ENCODE assay signal across 8 mouse cellular contexts in genomic region chr7:30599933-30600353, GRCm38 (mm10). TPM values are rescaled to one million over a fixed set of nuclear protein-coding genes. Genes with fewer than 3 reads are reported as not detected.
DNase-seq lines count a peak whose midpoint lies in the region; ATAC-seq and TF ChIP-seq lines count a peak whose summit lies in the region.

No protein-coding gene starts in this region.

- peak overlapping the region; percentile 49 for H3K4me2 ChIP-seq in heart, embryonic 13.5 days
- no peak overlapping the region for H3K4me2 ChIP-seq in kidney, postnatal 0 days (ENCODE audit: low read length)

- no peaks in the 10 kb centered on the region for H3K36me3 ChIP-seq in forebrain, embryonic 10.5 days (replicated peaks)
- H3K36me3 ChIP-seq in heart, embryonic 13.5 days: no peaks in the 10 kb centered on the region
- no peaks in the 10 kb centered on the region for H3K36me3 ChIP-seq in kidney, postnatal 0 days (ENCODE audit: insufficient read depth, low read length)

- TF ChIP-seq CTCF in kidney, postnatal 0 days (IDR thresholded peaks at IDR 0.05; ENCODE audit: low read depth): no peak

- 0 out of 2 replicates have a peak overlapping the region, but pooled peaks have one; percentile 40 for H3K27ac ChIP-seq in forebrain, embryonic 10.5 days
- no peak overlapping the region for H3K27ac ChIP-seq in heart, embryonic 13.5 days (replicated peaks)
- H3K27ac ChIP-seq in kidney, postnatal 0 days: peak overlapping the region; percentile 75

- 0 out of 2 replicates have a peak overlapping the region, but pooled peaks have one; percentile 21 for H3K9ac ChIP-seq in heart, embryonic 13.5 days
- H3K9ac ChIP-seq in kidney, postnatal 0 days (ENCODE audit: low read depth, low read length): no peak overlapping the region

- H3K4me1 ChIP-seq in forebrain, embryonic 10.5 days: peaks cover 14% of the 10 kb centered on the region
- peaks cover 15% of the 10 kb centered on the region for H3K4me1 ChIP-seq in heart, embryonic 13.5 days
- H3K4me1 ChIP-seq in kidney, postnatal 0 days (replicated peaks; ENCODE audit: insufficient read depth, low read length): 0 out of 2 replicates have a peak, but pooled peaks cover 5% of the 10 kb centered on the region

- peak; percentile 85 for ATAC-seq in heart, embryonic 13.5 days (ENCODE audit: extremely low read depth, insufficient number of reproducible peaks, low FRiP score, low TSS enrichment)
- peak; percentile 95 for ATAC-seq in kidney, postnatal 0 days (replicated peaks; ENCODE audit: low FRiP score, low read depth)

- H3K9me3 ChIP-seq in forebrain, embryonic 10.5 days: no peaks in the 10 kb centered on the region
- H3K9me3 ChIP-seq in heart, embryonic 13.5 days: no peaks in the 10 kb centered on the region
- H3K9me3 ChIP-seq in kidney, postnatal 0 days (replicated peaks; ENCODE audit: low read length): no peaks in the 10 kb centered on the region

- H3K4me3 ChIP-seq in forebrain, embryonic 10.5 days: peak overlapping the region; percentile 25
- H3K4me3 ChIP-seq in heart, embryonic 13.5 days: no peak overlapping the region
- no peak overlapping the region for H3K4me3 ChIP-seq in kidney, postnatal 0 days (replicated peaks; ENCODE audit: low read depth, low read length)

- 2% methylated on average over 16 of the region's 16 CpGs for WGBS in forebrain, embryonic 10.5 days
- WGBS in heart, embryonic 13.5 days: under 1% methylated on average over 16 of the region's 16 CpGs
- WGBS in kidney, postnatal 0 days: 1% methylated on average over 16 of the region's 16 CpGs

- DNase-seq in B cell, adult 2 months: peak; percentile 48 to 51
- peak; percentile 73 for DNase-seq in c-Kit-positive CD71-negative TER-119-negative erythroid progenitor cells, embryonic 14.5 days (ENCODE audit: low read depth)
- DNase-seq in forebrain, embryonic 10.5 days (ENCODE audit: extremely low spot score, low spot score): peak; percentile 84
- peak; percentile 89 for DNase-seq in kidney, postnatal 0 days (ENCODE audit: low spot score)
- DNase-seq in liver: peak; percentile 90
- DNase-seq in monocyte, adult 2 months (ENCODE audit: low read depth in 1 of 2, low spot score in 2 of 2): peak; percentile 21 to 26
- peak; percentile 82 to 87 for DNase-seq in spleen, postnatal 4 days (ENCODE audit: low spot score in 2 of 2)

- H3K27me3 ChIP-seq in forebrain, embryonic 10.5 days (ENCODE audit: poor library complexity, severe bottlenecking): no peaks in the 10 kb centered on the region
- peaks cover 23% of the 10 kb centered on the region for H3K27me3 ChIP-seq in heart, embryonic 13.5 days (replicated peaks)
- no peaks in the 10 kb centered on the region for H3K27me3 ChIP-seq in kidney, postnatal 0 days (ENCODE audit: insufficient read depth, low read length)

RNA-seq across cellular contexts. Expression of gene Zbtb32, which starts 1.2 kb away (rescaled TPM):
- polyA plus RNA-seq in forebrain, embryonic 10.5 days (2016; fragmentation: Nextera tagmentation; extraction: Ambion mirVana): 0.09 and 0.20 TPM in 2 replicates
- 0.13 and 0.19 TPM in 2 replicates for polyA plus RNA-seq in heart, embryonic 13.5 days (2015; fragmentation: Nextera tagmentation; extraction: Ambion mirVana)
- polyA plus RNA-seq in kidney, postnatal 0 days (2015; fragmentation: Nextera tagmentation; extraction: Ambion mirVana): 0.92 and 1.6 TPM in 2 replicates

RNA-seq across cellular contexts. Expression of gene Kmt2b, which starts 11.4 kb away (rescaled TPM):
- 10.1 and 10.4 TPM in 2 replicates for polyA plus RNA-seq in forebrain, embryonic 10.5 days (2016; fragmentation: Nextera tagmentation; extraction: Ambion mirVana)
- 4.4 and 5.7 TPM in 2 replicates for polyA plus RNA-seq in heart, embryonic 13.5 days (2015; fragmentation: Nextera tagmentation; extraction: Ambion mirVana)
- polyA plus RNA-seq in kidney, postnatal 0 days (2015; fragmentation: Nextera tagmentation; extraction: Ambion mirVana): 4.9 and 5.9 TPM in 2 replicates

RNA-seq across cellular contexts. Expression of gene Upk1a, which starts 12.7 kb away (rescaled TPM):
- 0.68 and 0.71 TPM in 2 replicates for polyA plus RNA-seq in forebrain, embryonic 10.5 days (2016; fragmentation: Nextera tagmentation; extraction: Ambion mirVana)
- polyA plus RNA-seq in heart, embryonic 13.5 days (2015; fragmentation: Nextera tagmentation; extraction: Ambion mirVana): 0.33 and 0.37 TPM in 2 replicates
- 35.5 and 48.6 TPM in 2 replicates for polyA plus RNA-seq in kidney, postnatal 0 days (2015; fragmentation: Nextera tagmentation; extraction: Ambion mirVana)

RNA-seq across cellular contexts. Expression of gene Cox6b1, which starts 26.0 kb away (rescaled TPM):
- 762 and 774 TPM in 2 replicates for polyA plus RNA-seq in forebrain, embryonic 10.5 days (2016; fragmentation: Nextera tagmentation; extraction: Ambion mirVana)
- 1,963 and 2,109 TPM in 2 replicates for polyA plus RNA-seq in heart, embryonic 13.5 days (2015; fragmentation: Nextera tagmentation; extraction: Ambion mirVana)
- 1,603 and 1,723 TPM in 2 replicates for polyA plus RNA-seq in kidney, postnatal 0 days (2015; fragmentation: Nextera tagmentation; extraction: Ambion mirVana)

RNA-seq across cellular contexts. Expression of gene Igflr1, which starts 34.7 kb away (rescaled TPM):
- polyA plus RNA-seq in forebrain, embryonic 10.5 days (2016; fragmentation: Nextera tagmentation; extraction: Ambion mirVana): 5.9 and 7.1 TPM in 2 replicates
- polyA plus RNA-seq in heart, embryonic 13.5 days (2015; fragmentation: Nextera tagmentation; extraction: Ambion mirVana): 3.5 and 3.6 TPM in 2 replicates
- 2.4 and 2.5 TPM in 2 replicates for polyA plus RNA-seq in kidney, postnatal 0 days (2015; fragmentation: Nextera tagmentation; extraction: Ambion mirVana)

Comparison
In these comparisons a context has a peak if more than half of its experiments do, and no peak if none do; other contexts are left out.
1. DNase-seq: peak in every context shown above with its lines; median percentile 90 in liver; 89 in kidney, postnatal 0 days; 84 in spleen, postnatal 4 days; 84 in forebrain, embryonic 10.5 days; 73 in c-Kit-positive CD71-negative TER-119-negative erythroid progenitor cells, embryonic 14.5 days; 50 in B cell, adult 2 months; 24 in monocyte, adult 2 months.
2. RNA of gene Upk1a, which starts 12.7 kb away (polyA plus RNA-seq): 35.5 to 48.6 TPM in kidney, postnatal 0 days; 0.68 to 0.71 TPM in forebrain, embryonic 10.5 days and 0.33 to 0.37 TPM in heart, embryonic 13.5 days; every median in the first group is over 10 times any median in the second.